Mouse (Mus musculus) erythroblast, embryonic 14.5 days (primary cell): ENCODE data around the gene Fstl1.

Source experiments
- GATA1 ChIP-seq: IDR thresholded peaks from 2 replicates; pipeline ENCODE4 v1.6.1; 2012; ENCODE audit warnings: low read length, inconsistent platforms, mixed read lengths
- TAL1 ChIP-seq: IDR thresholded peaks from 3 replicates; pipeline ENCODE4 v1.6.1; 2012; ENCODE audit warnings: low read length, inconsistent platforms, mixed read lengths

GRCm38 (mm10) chr16:37856327-37856726, 79.7 kb downstream of the Fstl1 start:
- TF ChIP-seq GATA1 (no peak), TAL1 (no peak)
